Mouse (Mus musculus): Measurements from ENCODE around the gene Tsnax. TPM values are rescaled to one million over a fixed set of nuclear protein-coding genes. Genes with fewer than 3 reads are reported as not detected.
A peak's percentile ranks its signal among the peaks of the same experiment; 100 is the strongest.

The Tsnax gene
- polyA plus RNA-seq, 1 experiment from 2014 or later, result 48.3 TPM

GRCm38 (mm10) chr8:125074141-125074540 lies 61.3 kb downstream of the Tsnax start:
- 90% methylated on average over 10 of the region's 10 CpGs for WGBS
- H3K4me2 ChIP-seq (replicated peaks; ENCODE audit: low read depth), result no peak overlapping the region
- no peaks in the 10 kb centered on the region for H3K27me3 ChIP-seq (replicated peaks; ENCODE audit: control insufficient read depth, insufficient read depth, low read length)
- H3K36me3 ChIP-seq (ENCODE audit: control insufficient read depth, insufficient read depth), result no peaks in the 10 kb centered on the region
- no peak overlapping the region for H3K9ac ChIP-seq (ENCODE audit: low read depth, low read length)
- no peaks in the 10 kb centered on the region for H3K4me1 ChIP-seq (replicated peaks; ENCODE audit: control insufficient read depth, insufficient read depth, low read length)
- no peak for TF ChIP-seq CTCF (IDR thresholded peaks at IDR 0.05; ENCODE audit: low read depth)
- H3K4me3 ChIP-seq (ENCODE audit: low read depth, low read length), result no peak overlapping the region
- no peaks in the 10 kb centered on the region for H3K9me3 ChIP-seq (ENCODE audit: control insufficient read depth)
- no peak for ATAC-seq
- no peak overlapping the region for H3K27ac ChIP-seq (ENCODE audit: low read depth, low read length)

- no peak for TF ChIP-seq CTCF (IDR thresholded peaks at IDR 0.05; ENCODE audit: low read depth)
- Histone ChIP-seq H3K4me1 (replicated peaks; ENCODE audit: control insufficient read depth, insufficient read depth, low read length) (0 out of 2 replicates have a peak, but pooled peaks cover 4% of the 10 kb centered on the region), H3K9me3 (ENCODE audit: control insufficient read depth) (no peaks in the 10 kb centered on the region), H3K4me3 (ENCODE audit: low read depth, low read length) (no peak overlapping the region), H3K9ac (ENCODE audit: low read depth, low read length) (no peak overlapping the region), H3K4me2 (replicated peaks; ENCODE audit: low read depth) (no peak overlapping the region), H3K27me3 (replicated peaks; ENCODE audit: control insufficient read depth, insufficient read depth, low read length) (no peaks in the 10 kb centered on the region), H3K36me3 (ENCODE audit: control insufficient read depth, insufficient read depth) (no peaks in the 10 kb centered on the region), H3K27ac (ENCODE audit: low read depth, low read length) (no peak overlapping the region)
- ATAC-seq, result no peak
- WGBS, result 77% methylated on average over 2 of the region's 2 CpGs
These were observed 61.8 kb downstream of the Tsnax start for GRCm38 (mm10) chr8:125074581-125074980.

GRCm38 (mm10) chr8:125075389-125075788 lies 62.6 kb downstream of the Tsnax start:
- no peak for ATAC-seq
- Histone ChIP-seq H3K9me3 (ENCODE audit: control insufficient read depth) (no peaks in the 10 kb centered on the region), H3K4me2 (replicated peaks; ENCODE audit: low read depth) (no peak overlapping the region), H3K9ac (ENCODE audit: low read depth, low read length) (no peak overlapping the region), H3K4me1 (replicated peaks; ENCODE audit: control insufficient read depth, insufficient read depth, low read length) (0 out of 2 replicates have a peak, but pooled peaks cover 5% of the 10 kb centered on the region), H3K27me3 (replicated peaks; ENCODE audit: control insufficient read depth, insufficient read depth, low read length) (no peaks in the 10 kb centered on the region), H3K4me3 (ENCODE audit: low read depth, low read length) (no peak overlapping the region), H3K27ac (ENCODE audit: low read depth, low read length) (no peak overlapping the region), H3K36me3 (ENCODE audit: control insufficient read depth, insufficient read depth) (no peaks in the 10 kb centered on the region)
- WGBS, result 77% methylated on average over 4 of the region's 4 CpGs
- no peak for TF ChIP-seq CTCF (IDR thresholded peaks at IDR 0.05; ENCODE audit: low read depth)

GRCm38 (mm10) chr8:125077326-125077725 lies 64.5 kb downstream of the Tsnax start:
- Histone ChIP-seq H3K4me2 (replicated peaks; ENCODE audit: low read depth) (no peak overlapping the region), H3K27me3 (replicated peaks; ENCODE audit: control insufficient read depth, insufficient read depth, low read length) (no peaks in the 10 kb centered on the region), H3K27ac (ENCODE audit: low read depth, low read length) (no peak overlapping the region), H3K4me1 (replicated peaks; ENCODE audit: control insufficient read depth, insufficient read depth, low read length) (0 out of 2 replicates have a peak, but pooled peaks cover 5% of the 10 kb centered on the region), H3K36me3 (ENCODE audit: control insufficient read depth, insufficient read depth) (no peaks in the 10 kb centered on the region), H3K9me3 (ENCODE audit: control insufficient read depth) (no peaks in the 10 kb centered on the region), H3K4me3 (ENCODE audit: low read depth, low read length) (no peak overlapping the region), H3K9ac (ENCODE audit: low read depth, low read length) (no peak overlapping the region)
- no peak for ATAC-seq
- no peak for TF ChIP-seq CTCF (IDR thresholded peaks at IDR 0.05; ENCODE audit: low read depth)
- 84% methylated on average over 8 of the region's 8 CpGs for WGBS

GRCm38 (mm10) chr8:125078771-125079384 lies 66.1 kb downstream of the Tsnax start:
- ATAC-seq, result peak; percentile 49; the same call in 1 of the 2 replicates
- Histone ChIP-seq H3K27ac (ENCODE audit: low read depth, low read length) (peak overlapping the region; percentile 21; the same call in 1 of the 2 replicates), H3K4me2 (replicated peaks; ENCODE audit: low read depth) (no peak overlapping the region), H3K9me3 (ENCODE audit: control insufficient read depth) (no peaks in the 10 kb centered on the region), H3K4me1 (replicated peaks; ENCODE audit: control insufficient read depth, insufficient read depth, low read length) (0 out of 2 replicates have a peak, but pooled peaks cover 5% of the 10 kb centered on the region), H3K9ac (ENCODE audit: low read depth, low read length) (no peak overlapping the region), H3K27me3 (replicated peaks; ENCODE audit: control insufficient read depth, insufficient read depth, low read length) (no peaks in the 10 kb centered on the region), H3K4me3 (ENCODE audit: low read depth, low read length) (no peak overlapping the region), H3K36me3 (ENCODE audit: control insufficient read depth, insufficient read depth) (no peaks in the 10 kb centered on the region)
- WGBS, result 33% methylated on average over 9 of the region's 9 CpGs
- no peak for TF ChIP-seq CTCF (IDR thresholded peaks at IDR 0.05; ENCODE audit: low read depth)

- H3K36me3 ChIP-seq (ENCODE audit: control insufficient read depth, insufficient read depth), result no peaks in the 10 kb centered on the region
- H3K9ac ChIP-seq (ENCODE audit: low read depth, low read length), result no peak overlapping the region
- no peak overlapping the region for H3K4me3 ChIP-seq (ENCODE audit: low read depth, low read length)
- no peak for TF ChIP-seq CTCF (IDR thresholded peaks at IDR 0.05; ENCODE audit: low read depth)
- 64% methylated on average over 19 of the region's 19 CpGs for WGBS
- no peak overlapping the region for H3K4me2 ChIP-seq (replicated peaks; ENCODE audit: low read depth)
- H3K4me1 ChIP-seq (replicated peaks; ENCODE audit: control insufficient read depth, insufficient read depth, low read length), result 0 out of 2 replicates have a peak, but pooled peaks cover 5% of the 10 kb centered on the region
- H3K27me3 ChIP-seq (replicated peaks; ENCODE audit: control insufficient read depth, insufficient read depth, low read length), result no peaks in the 10 kb centered on the region
- H3K9me3 ChIP-seq (ENCODE audit: control insufficient read depth), result no peaks in the 10 kb centered on the region
- no peak overlapping the region for H3K27ac ChIP-seq (ENCODE audit: low read depth, low read length)
- ATAC-seq, result no peak
These were observed 67.9 kb downstream of the Tsnax start for GRCm38 (mm10) chr8:125080388-125081344.

Measured in intestine, postnatal 0 days (tissue).